Mouse (Mus musculus): ENCODE measurements at regions not wholly inside any gene's neighbourhood (a gene's known extent, or its start where the extent isn't known, plus 50 kb on each side); places are given as distances from the start of the nearest gene placed in this dataset.

- peaks cover 22% of the 10 kb centered on the region for H3K9me3 ChIP-seq (replicated peaks)
- H3K36me3 ChIP-seq (replicated peaks) = no peaks in the 10 kb centered on the region
- H3K27me3 ChIP-seq (ENCODE audit: insufficient read depth, low read length) = no peaks in the 10 kb centered on the region
- H3K4me3 ChIP-seq (ENCODE audit: low read depth, low read length) = no peak overlapping the region
- TF ChIP-seq POLR2AphosphoS5 (IDR thresholded peaks at IDR 0.05; ENCODE audit: insufficient replicate concordance, low read depth, low read length) = no peak
- TF ChIP-seq TAL1 (conservative IDR thresholded peaks at IDR 0.05; ENCODE audit: low read depth, low read length) = no peak
- no peak for TF ChIP-seq GATA2 (IDR thresholded peaks at IDR 0.05; ENCODE audit: borderline replicate concordance, low read depth, low read length)
- TF ChIP-seq GATA1 (IDR thresholded peaks at IDR 0.05; ENCODE audit: borderline replicate concordance, low read length) = no peak
- TF ChIP-seq CTCF (IDR thresholded peaks at IDR 0.05; ENCODE audit: low read depth, low read length) = no peak
- ATAC-seq (ENCODE audit: extremely low read depth, insufficient number of reproducible peaks, low FRiP score, poor library complexity, severe bottlenecking) (no peak), DNase-seq (ENCODE audit: low spot score) (no peak)
- H3K4me1 ChIP-seq (ENCODE audit: insufficient read depth, low read depth, low read length) = no peaks in the 10 kb centered on the region
Measured at GRCm38 (mm10) chr8:103506334-103506733, 595.1 kb upstream of the Cdh5 start.

- no peaks in the 10 kb centered on the region for H3K4me1 ChIP-seq (ENCODE audit: insufficient read depth, low read depth, low read length)
- no peak overlapping the region for H3K4me3 ChIP-seq (ENCODE audit: low read depth, low read length)
- no peak for ATAC-seq (ENCODE audit: extremely low read depth, insufficient number of reproducible peaks, low FRiP score, poor library complexity, severe bottlenecking)
- DNase-seq (ENCODE audit: low spot score) = no peak
- no peaks in the 10 kb centered on the region for H3K36me3 ChIP-seq (replicated peaks)
- H3K9me3 ChIP-seq (replicated peaks) = peaks cover 15% of the 10 kb centered on the region
- TF ChIP-seq POLR2AphosphoS5 (IDR thresholded peaks at IDR 0.05; ENCODE audit: insufficient replicate concordance, low read depth, low read length) (no peak), TAL1 (conservative IDR thresholded peaks at IDR 0.05; ENCODE audit: low read depth, low read length) (no peak), GATA1 (IDR thresholded peaks at IDR 0.05; ENCODE audit: borderline replicate concordance, low read length) (no peak), CTCF (IDR thresholded peaks at IDR 0.05; ENCODE audit: low read depth, low read length) (no peak), GATA2 (IDR thresholded peaks at IDR 0.05; ENCODE audit: borderline replicate concordance, low read depth, low read length) (no peak)
- no peaks in the 10 kb centered on the region for H3K27me3 ChIP-seq (ENCODE audit: insufficient read depth, low read length)
Measured at GRCm38 (mm10) chr8:103507068-103507467, 594.4 kb upstream of the Cdh5 start.

- no peaks in the 10 kb centered on the region for H3K4me1 ChIP-seq (ENCODE audit: insufficient read depth, low read depth, low read length)
- TF ChIP-seq TAL1 (conservative IDR thresholded peaks at IDR 0.05; ENCODE audit: low read depth, low read length) = no peak
- TF ChIP-seq CTCF (IDR thresholded peaks at IDR 0.05; ENCODE audit: low read depth, low read length) = no peak
- TF ChIP-seq GATA2 (IDR thresholded peaks at IDR 0.05; ENCODE audit: borderline replicate concordance, low read depth, low read length) = no peak
- TF ChIP-seq GATA1 (IDR thresholded peaks at IDR 0.05; ENCODE audit: borderline replicate concordance, low read length) = no peak
- TF ChIP-seq POLR2AphosphoS5 (IDR thresholded peaks at IDR 0.05; ENCODE audit: insufficient replicate concordance, low read depth, low read length) = no peak
- H3K27me3 ChIP-seq (ENCODE audit: insufficient read depth, low read length) = no peaks in the 10 kb centered on the region
- no peak overlapping the region for H3K4me3 ChIP-seq (ENCODE audit: low read depth, low read length)
- no peaks in the 10 kb centered on the region for H3K36me3 ChIP-seq (replicated peaks)
- no peak for ATAC-seq (ENCODE audit: extremely low read depth, insufficient number of reproducible peaks, low FRiP score, poor library complexity, severe bottlenecking)
- DNase-seq (ENCODE audit: low spot score) = no peak
- H3K9me3 ChIP-seq (replicated peaks) = peaks cover 15% of the 10 kb centered on the region
Measured at GRCm38 (mm10) chr8:103520141-103520866, 581.1 kb upstream of the Cdh5 start.

- Histone ChIP-seq H3K9me3 (replicated peaks) (peaks cover 31% of the 10 kb centered on the region), H3K27me3 (ENCODE audit: insufficient read depth, low read length) (no peaks in the 10 kb centered on the region), H3K36me3 (replicated peaks) (no peaks in the 10 kb centered on the region), H3K4me3 (ENCODE audit: low read depth, low read length) (no peak overlapping the region), H3K4me1 (ENCODE audit: insufficient read depth, low read depth, low read length) (no peaks in the 10 kb centered on the region)
- ATAC-seq (ENCODE audit: extremely low read depth, insufficient number of reproducible peaks, low FRiP score, poor library complexity, severe bottlenecking) (no peak), DNase-seq (ENCODE audit: low spot score) (no peak)
- TF ChIP-seq GATA1 (IDR thresholded peaks at IDR 0.05; ENCODE audit: borderline replicate concordance, low read length) = no peak
Measured at GRCm38 (mm10) chr8:103530903-103531302, 570.5 kb upstream of the Cdh5 start.

GRCm38 (mm10) chr8:103534971-103535370 lies 566.5 kb upstream of the Cdh5 start:
- Histone ChIP-seq H3K4me1 (ENCODE audit: insufficient read depth, low read depth, low read length) (no peaks in the 10 kb centered on the region), H3K4me3 (ENCODE audit: low read depth, low read length) (no peak overlapping the region), H3K36me3 (replicated peaks) (no peaks in the 10 kb centered on the region), H3K27me3 (ENCODE audit: insufficient read depth, low read length) (no peaks in the 10 kb centered on the region), H3K9me3 (replicated peaks) (peaks cover 29% of the 10 kb centered on the region)
- ATAC-seq (ENCODE audit: extremely low read depth, insufficient number of reproducible peaks, low FRiP score, poor library complexity, severe bottlenecking) (no peak), DNase-seq (ENCODE audit: low spot score) (no peak)
- TF ChIP-seq TAL1 (conservative IDR thresholded peaks at IDR 0.05; ENCODE audit: low read depth, low read length) (no peak), POLR2AphosphoS5 (IDR thresholded peaks at IDR 0.05; ENCODE audit: insufficient replicate concordance, low read depth, low read length) (no peak), CTCF (IDR thresholded peaks at IDR 0.05; ENCODE audit: low read depth, low read length) (no peak), GATA1 (IDR thresholded peaks at IDR 0.05; ENCODE audit: borderline replicate concordance, low read length) (no peak), GATA2 (IDR thresholded peaks at IDR 0.05; ENCODE audit: borderline replicate concordance, low read depth, low read length) (no peak)

GRCm38 (mm10) chr8:103536856-103537255 lies 564.6 kb upstream of the Cdh5 start:
- no peak for TF ChIP-seq CTCF (IDR thresholded peaks at IDR 0.05; ENCODE audit: low read depth, low read length)
- TF ChIP-seq GATA2 (IDR thresholded peaks at IDR 0.05; ENCODE audit: borderline replicate concordance, low read depth, low read length) = no peak
- TF ChIP-seq POLR2AphosphoS5 (IDR thresholded peaks at IDR 0.05; ENCODE audit: insufficient replicate concordance, low read depth, low read length) = no peak
- Histone ChIP-seq H3K4me3 (ENCODE audit: low read depth, low read length) (no peak overlapping the region), H3K27me3 (ENCODE audit: insufficient read depth, low read length) (no peaks in the 10 kb centered on the region), H3K9me3 (replicated peaks) (peaks cover 30% of the 10 kb centered on the region), H3K4me1 (ENCODE audit: insufficient read depth, low read depth, low read length) (no peaks in the 10 kb centered on the region), H3K36me3 (replicated peaks) (no peaks in the 10 kb centered on the region)
- no peak for DNase-seq (ENCODE audit: low spot score)
- no peak for ATAC-seq (ENCODE audit: extremely low read depth, insufficient number of reproducible peaks, low FRiP score, poor library complexity, severe bottlenecking)

Measured in G1E (cell line).